Mouse (Mus musculus) erythroid progenitor cell, adult 5-6 weeks (primary cell): Measurements from ENCODE around the gene Dyrk1b. TPM values are rescaled to one million over a fixed set of nuclear protein-coding genes. Genes with fewer than 3 reads are reported as not detected.
A peak's percentile ranks its signal among the peaks of the same experiment; 100 is the strongest.
"Not testable (repeated sequence)": the region's sequence is repeated elsewhere in the genome, so short reads cannot be mapped to it uniquely, and the experiment has no call there.

Experiments
- ATAC-seq: replicated peaks from 2 replicates; pipeline ENCODE4 v1.8.0; 2016; ENCODE audit warnings: moderate number of reproducible peaks, mild to moderate bottlenecking, moderate TSS enrichment, inconsistent platforms; ENCODE audit not compliant: poor library complexity, low FRiP score, severe bottlenecking
- total RNA-seq, 2 experiments: library from RNA; stranded (forward) in 1 of 2; stranded (reverse) in 1 of 2; fragments of 150-400 nt in 1 of 2; fragments of 186-747, 209-891 nt in 1 of 2; gene quantifications; 2 replicates each; pipeline versions ENCODE4 v1.2.3 to v1.2.4; 2015 to 2017; ENCODE audit warnings: low replicate concordance in 2 of 2

The Dyrk1b gene
- total RNA-seq (2015; ENCODE audit: low replicate concordance), result 7.5 and 10.1 TPM in 2 replicates
- 8.4 and 12.5 TPM in 2 replicates for total RNA-seq (2017; ENCODE audit: low replicate concordance)

- ATAC-seq, result peak; percentile 85
Observed at GRCm38 (mm10) chr7:28179228-28179627, at the start of gene Dyrk1b. Gene Dyrk1b (plus strand): TSS chr7:28179469.

GRCm38 (mm10) chr7:28137613-28138012, 41.7 kb upstream of the Dyrk1b start:
- ATAC-seq, result no peak

GRCm38 (mm10) chr7:28148263-28148662, 31.0 kb upstream of the Dyrk1b start:
- ATAC-seq, result no peak

- no peak for ATAC-seq
Observed at GRCm38 (mm10) chr7:28149841-28150240, 29.4 kb upstream of the Dyrk1b start.

- ATAC-seq, result no peak
Observed at GRCm38 (mm10) chr7:28151584-28152221, 27.6 kb upstream of the Dyrk1b start.

- ATAC-seq, result not testable (repeated sequence)
Observed at GRCm38 (mm10) chr7:28153595-28153994, 25.7 kb upstream of the Dyrk1b start.

- ATAC-seq, result 0 out of 2 replicates have a peak, but pooled peaks have one; percentile 54
Observed at GRCm38 (mm10) chr7:28159292-28159691, 20.0 kb upstream of the Dyrk1b start.

- no peak for ATAC-seq
Observed at GRCm38 (mm10) chr7:28159893-28160292, 19.4 kb upstream of the Dyrk1b start.

- ATAC-seq, result no peak
Observed at GRCm38 (mm10) chr7:28161163-28161749, 18.0 kb upstream of the Dyrk1b start.

- ATAC-seq, result no peak
Observed at GRCm38 (mm10) chr7:28165406-28165805, 13.9 kb upstream of the Dyrk1b start.

GRCm38 (mm10) chr7:28168320-28169115, 10.8 kb upstream of the Dyrk1b start:
- peak; percentile 84 for ATAC-seq

GRCm38 (mm10) chr7:28169489-28170422, 9.5 kb upstream of the Dyrk1b start, which contains the start of gene Fbl:
Gene Fbl (plus strand): TSS chr7:28169710.
- peak; percentile 90 for ATAC-seq

GRCm38 (mm10) chr7:28175358-28175757, 3.9 kb upstream of the Dyrk1b start:
- no peak for ATAC-seq

GRCm38 (mm10) chr7:28179741-28180377, 590 bp downstream of the Dyrk1b start:
- ATAC-seq, result peak; percentile 91

GRCm38 (mm10) chr7:28180890-28181289, 1.6 kb downstream of the Dyrk1b start:
- ATAC-seq, result peak; percentile 50

GRCm38 (mm10) chr7:28181376-28181775, 2.1 kb downstream of the Dyrk1b start:
- ATAC-seq, result no peak

GRCm38 (mm10) chr7:28182320-28182719, 3.1 kb downstream of the Dyrk1b start:
- ATAC-seq, result no peak

- no peak for ATAC-seq
Observed at GRCm38 (mm10) chr7:28185884-28186283, 6.6 kb downstream of the Dyrk1b start.

- no peak for ATAC-seq
Observed at GRCm38 (mm10) chr7:28186631-28187030, 7.4 kb downstream of the Dyrk1b start.
